Mouse (Mus musculus) cerebellum, postnatal 36 days (tissue): ENCODE measurements at regions not wholly inside any gene's neighbourhood (a gene's known extent, or its start where the extent isn't known, plus 50 kb on each side); places are given as distances from the start of the nearest gene placed in this dataset.

ENCODE experiments used
- DNase-seq, 2 experiments: peaks; one replicate each; pipeline ENCODE4 v3.0.0; 2021 to 2022; ENCODE audit warnings: mixed read lengths in 2 of 2

- no peak for DNase-seq
Observed at GRCm38 (mm10) chr17:68057264-68057663, 53.3 kb upstream of the Arhgap28 start.

GRCm38 (mm10) chr17:68060455-68060854, 56.5 kb upstream of the Arhgap28 start:
- DNase-seq: no peak

GRCm38 (mm10) chr17:68065751-68066150, 61.8 kb upstream of the Arhgap28 start:
- no peak for DNase-seq

GRCm38 (mm10) chr17:68066204-68066603, 62.3 kb upstream of the Arhgap28 start:
- DNase-seq: no peak

- no peak for DNase-seq
Observed at GRCm38 (mm10) chr17:68069008-68069407, 65.1 kb upstream of the Arhgap28 start.

DNA sequence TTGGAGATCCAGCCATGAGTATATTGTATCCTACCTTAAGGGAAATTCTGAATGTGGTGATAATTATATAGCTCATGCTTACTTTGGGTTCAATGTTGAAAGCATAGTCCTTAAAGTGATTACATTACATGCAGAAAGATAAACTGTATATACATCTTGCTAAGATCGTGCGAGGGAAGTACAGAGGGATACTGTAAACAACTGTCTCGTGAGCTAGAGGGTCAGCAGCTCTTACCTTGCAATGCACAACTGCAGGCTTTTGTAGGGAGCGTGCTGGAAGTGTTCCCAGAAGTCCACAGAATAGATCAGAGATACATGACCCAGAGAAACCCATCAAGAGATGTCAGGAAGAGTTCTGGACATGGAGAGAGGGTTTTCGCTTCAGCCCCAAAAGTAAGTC, 65.6 kb upstream of the Arhgap28 start:
- no peak for DNase-seq

DNA sequence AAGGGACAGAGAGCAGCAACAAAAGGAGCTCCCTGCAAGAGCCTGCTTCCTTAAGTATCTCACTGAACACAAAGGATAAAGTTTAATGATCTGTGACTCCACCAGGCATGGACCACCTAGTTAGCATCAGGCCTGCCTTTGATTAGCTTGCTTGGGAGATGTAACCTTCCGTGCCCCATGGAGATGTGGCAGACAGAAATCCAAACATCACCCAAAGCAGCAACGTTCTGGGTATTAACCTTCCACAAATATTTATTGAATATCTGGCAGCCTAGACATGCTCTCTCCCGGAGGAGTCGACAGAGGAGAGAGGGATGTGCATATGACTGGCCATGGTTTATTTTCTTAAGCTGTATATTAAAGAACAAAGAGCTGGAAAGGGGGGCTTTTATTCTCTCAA, 67.6 kb upstream of the Arhgap28 start:
- no peak for DNase-seq

- no peak for DNase-seq
Observed at GRCm38 (mm10) chr17:68075712-68076111, 71.8 kb upstream of the Arhgap28 start.

- DNase-seq: no peak
Observed at GRCm38 (mm10) chr17:68078709-68079108, 74.8 kb upstream of the Arhgap28 start.

GRCm38 (mm10) chr17:68084446-68084845, 80.5 kb upstream of the Arhgap28 start:
- DNase-seq: no peak

DNA sequence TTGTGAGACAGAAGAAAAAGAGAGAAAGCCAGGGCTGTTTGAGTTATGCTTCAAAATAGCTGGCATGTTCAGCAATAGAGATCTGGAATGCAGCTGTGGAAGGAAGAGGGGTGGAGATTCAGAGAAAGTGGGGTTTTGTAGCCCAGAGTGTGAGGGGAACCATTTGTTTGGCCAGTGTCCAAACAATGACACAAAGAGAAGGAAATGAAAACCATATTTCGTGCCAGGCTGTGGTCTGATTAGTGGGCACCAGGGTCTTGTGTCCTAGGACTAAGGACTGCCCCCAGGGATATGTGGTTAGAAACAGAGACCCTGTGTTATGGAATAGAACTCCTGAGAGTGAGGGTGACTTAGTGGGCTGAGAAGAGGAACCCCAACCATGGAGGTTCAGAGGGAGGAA, 83.2 kb upstream of the Arhgap28 start:
- DNase-seq: no peak

GRCm38 (mm10) chr17:68089179-68089578, 85.3 kb upstream of the Arhgap28 start:
- DNase-seq: no peak

GRCm38 (mm10) chr17:68089830-68090229, 85.9 kb upstream of the Arhgap28 start:
- DNase-seq: no peak

- DNase-seq: no peak
Observed at GRCm38 (mm10) chr17:68096982-68097381, 93.1 kb upstream of the Arhgap28 start.

GRCm38 (mm10) chr17:68097436-68097835, 93.5 kb upstream of the Arhgap28 start:
- DNase-seq: no peak

DNA sequence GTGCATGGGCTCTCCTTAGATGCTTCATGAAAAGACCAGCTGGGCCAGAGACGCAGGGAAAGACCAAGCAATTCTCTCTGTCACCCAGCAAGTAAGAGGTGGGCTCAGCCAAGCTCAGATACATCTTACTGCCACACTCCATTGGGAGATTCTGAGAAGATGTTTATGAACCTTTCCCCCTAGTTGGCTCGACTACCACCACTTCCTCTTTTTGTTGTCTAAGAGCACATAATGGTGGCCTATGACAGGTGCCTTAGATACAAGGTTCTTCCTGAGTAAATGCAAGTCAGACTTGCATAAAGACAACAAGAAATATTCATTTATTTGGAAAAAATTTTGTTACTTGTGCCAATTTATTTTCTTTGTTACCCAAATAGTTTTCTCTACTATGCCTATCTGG, 96.2 kb upstream of the Arhgap28 start:
- no peak for DNase-seq

DNA sequence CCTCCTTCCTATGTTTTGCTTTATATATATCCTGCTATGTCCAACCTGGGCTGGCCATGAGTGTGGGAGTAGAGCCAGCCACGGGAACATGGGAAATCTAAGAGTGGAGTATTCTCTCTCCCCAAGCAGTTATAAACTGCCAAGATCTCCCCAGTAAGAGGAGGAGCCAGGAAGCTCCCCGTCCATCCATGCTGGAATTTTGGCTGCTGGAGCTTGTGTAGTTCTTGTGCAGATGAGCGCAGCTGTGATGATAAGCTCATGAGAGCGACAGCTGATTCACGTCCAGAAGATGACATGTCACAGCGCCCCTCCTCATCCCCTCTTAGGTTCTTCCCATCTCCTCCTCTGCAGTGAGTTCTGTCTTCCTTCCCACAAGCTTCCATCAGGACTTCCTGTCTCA, 99.4 kb upstream of the Arhgap28 start:
- DNase-seq: no peak

DNA sequence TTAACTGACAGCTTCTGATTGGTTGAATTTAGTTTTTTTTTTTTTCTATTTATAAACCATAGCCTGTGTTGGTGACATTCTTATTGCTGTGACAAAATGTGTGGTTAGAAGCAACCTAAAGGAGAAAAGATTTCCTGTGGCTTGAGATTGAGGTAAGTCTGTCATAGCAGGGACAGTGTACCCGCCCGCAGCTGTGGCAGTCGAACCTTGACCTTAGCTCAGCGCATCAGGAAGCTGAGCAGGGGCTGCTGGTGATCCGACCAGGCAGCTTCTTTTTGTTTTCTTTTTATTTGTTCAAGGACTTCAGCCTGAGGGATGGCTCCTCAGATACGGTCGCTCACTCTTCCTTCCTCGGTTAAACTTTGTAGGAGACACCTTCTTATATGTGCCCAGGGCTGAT, 102.4 kb upstream of the Arhgap28 start:
- DNase-seq: no peak

GRCm38 (mm10) chr17:68107875-68108274, 104.0 kb upstream of the Arhgap28 start:
- DNase-seq: no peak

- no peak for DNase-seq
Observed at GRCm38 (mm10) chr17:68111834-68112473, 108.0 kb upstream of the Arhgap28 start.

- no peak for DNase-seq
Observed at GRCm38 (mm10) chr17:68112763-68113330, 108.9 kb upstream of the Arhgap28 start.

DNA sequence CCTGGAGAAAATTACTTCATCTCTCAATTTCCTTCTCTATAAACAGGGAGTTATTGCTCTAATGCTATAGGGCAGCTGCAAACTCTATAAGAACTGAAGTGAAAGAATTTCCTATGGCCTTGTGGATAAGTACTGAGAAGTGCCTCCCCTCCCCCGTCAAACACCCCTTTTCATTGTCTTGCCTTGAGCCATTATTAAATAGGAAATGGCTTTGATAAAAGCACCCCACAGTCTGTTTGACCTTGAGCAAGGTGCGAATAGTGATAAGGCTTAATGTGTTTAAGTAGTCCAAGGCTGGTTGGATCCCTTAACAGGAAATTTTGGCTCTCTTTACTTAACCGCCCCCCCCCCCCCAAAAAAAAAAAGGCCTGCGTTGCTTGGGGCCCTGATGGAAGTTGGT, 111.7 kb upstream of the Arhgap28 start:
- DNase-seq: no peak

- no peak for DNase-seq
Observed at GRCm38 (mm10) chr17:68119055-68119698, 115.3 kb upstream of the Arhgap28 start.

DNA sequence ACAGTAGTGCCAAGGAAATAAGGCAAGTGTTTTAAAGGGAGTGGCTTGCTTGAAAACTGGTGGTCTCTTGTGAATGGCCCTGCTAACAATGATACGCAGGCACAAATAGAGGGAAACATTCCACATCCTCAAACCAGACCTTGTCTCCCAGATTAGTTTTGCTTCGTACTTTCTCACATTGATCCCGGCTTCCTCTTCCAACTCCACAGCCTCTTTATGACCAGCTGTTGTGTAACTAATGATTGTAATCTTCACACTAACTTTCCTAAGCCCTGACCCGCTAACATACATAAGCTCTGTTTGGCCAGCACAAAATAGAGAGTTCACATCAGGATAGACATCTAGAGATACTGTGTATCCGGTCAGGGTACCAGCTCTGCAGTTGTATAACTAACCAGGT, 116.3 kb upstream of the Arhgap28 start:
- no peak for DNase-seq

- no peak for DNase-seq
Observed at GRCm38 (mm10) chr17:68120744-68121143, 116.8 kb upstream of the Arhgap28 start.
